Mouse (Mus musculus) lung, adult 2 months (tissue): Measurements from ENCODE around the gene Fscn1. TPM values are rescaled to one million over a fixed set of nuclear protein-coding genes. Genes with fewer than 3 reads are reported as not detected.

Source experiments
- DNase-seq: peaks from one replicate; pipeline ENCODE4 v3.0.0; 2022
- H3K4me1 ChIP-seq: fragments of 200-500 bp; 2 replicates; pipeline ENCODE4 v1.6.1; 2011; ENCODE audit warnings: low read length; ENCODE audit not compliant: control insufficient read depth, insufficient read depth
- H3K4me3 ChIP-seq: fragments of 200-500 bp; replicated peaks from 2 replicates; pipeline ENCODE3; 2011; ENCODE audit warnings: low read depth, mild to moderate bottlenecking, control low read depth, low read length; ENCODE audit errors: extremely low read depth
- CTCF ChIP-seq: fragments of 200-500 bp; IDR thresholded peaks from 2 replicates; pipeline ENCODE4 v1.5.1; 2011; ENCODE audit warnings: mild to moderate bottlenecking, low read length, control low read depth; ENCODE audit not compliant: insufficient read depth
- POLR2A ChIP-seq: fragments of 200-500 bp; IDR thresholded peaks from 2 replicates; pipeline ENCODE4 v1.6.1; 2011; ENCODE audit warnings: low read depth, mild to moderate bottlenecking, control low read depth, low read length, borderline replicate concordance; ENCODE audit errors: extremely low read depth
- WGBS: fragments of 180-500 bp; shearing (Covaris S2); methylation state at CpG from one replicate; pipeline ENCODE4 v1.1.7; 2018; 5-methylcytosine and 5-hydroxymethylcytosine counted together
- polyA plus RNA-seq: library from polyadenylated mRNA; depleted of rRNA; stranded (reverse); fragments of >200 nt; gene quantifications from 2 replicates; pipeline ENCODE4 v1.2.3, GENCODE M21; 2012

The Fscn1 gene
- polyA plus RNA-seq, 1 experiment = 21.0 TPM

DNA sequence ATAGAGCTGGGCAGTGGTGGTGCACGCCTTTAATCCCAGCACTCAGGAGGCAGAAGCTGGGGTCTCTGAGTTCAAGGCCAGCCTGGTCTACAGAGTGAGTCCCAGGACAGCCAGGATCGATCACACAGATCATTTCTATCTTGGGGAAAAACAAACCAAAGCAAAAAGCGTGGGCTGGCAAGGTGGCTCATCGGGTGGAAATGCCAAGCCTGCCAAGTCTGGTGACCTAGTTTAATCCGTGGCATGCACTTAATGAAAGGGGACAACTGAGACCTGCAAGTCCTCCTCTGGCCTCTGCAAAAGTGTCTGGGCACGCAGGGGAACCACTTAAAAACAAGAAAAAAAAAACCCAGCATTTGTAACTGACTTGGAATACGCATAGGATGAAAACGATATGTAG lies 27.4 kb upstream of the Fscn1 start:
- Histone ChIP-seq H3K4me1 (peaks cover 8% of the 10 kb centered on the region), H3K4me3 (no peak overlapping the region)
- WGBS = 50% methylated on average over 8 of the region's 8 CpGs
- no peak for DNase-seq
- TF ChIP-seq CTCF (no peak), POLR2A (no peak)

DNA sequence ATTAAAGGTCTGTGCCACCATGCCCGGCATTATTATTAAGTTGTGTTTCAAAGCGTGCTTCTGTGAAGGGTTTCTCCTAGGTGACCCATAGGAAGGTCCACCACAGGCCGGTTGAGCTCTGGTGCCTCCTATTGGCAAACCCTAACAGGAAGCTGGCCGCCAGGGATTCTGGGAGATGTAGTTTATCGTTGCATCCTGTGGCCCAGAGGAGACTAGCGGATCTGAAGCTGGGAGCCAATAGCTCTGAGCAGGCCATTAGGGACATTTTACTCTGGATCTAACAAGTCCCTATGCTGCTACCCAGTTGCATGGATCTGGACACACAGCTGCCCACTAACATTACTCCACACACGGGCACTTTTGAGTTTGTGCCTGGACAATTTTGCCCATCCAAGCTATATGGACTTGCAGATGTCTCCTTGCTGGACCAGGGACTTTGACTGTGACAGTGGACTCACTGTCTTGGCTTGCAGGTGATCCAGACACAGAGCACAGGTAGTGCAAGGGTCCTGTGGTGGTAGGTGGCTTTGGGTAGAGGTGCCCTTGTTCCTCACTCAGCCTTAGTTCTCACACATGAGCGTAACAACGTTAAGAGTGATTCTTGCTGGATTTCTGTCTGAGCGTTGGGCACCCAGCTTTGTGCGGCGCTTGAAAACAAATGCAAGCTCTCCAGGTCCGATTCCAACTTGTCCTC lies 24.4 kb upstream of the Fscn1 start:
- TF ChIP-seq CTCF (peak; percentile 42; the same call in 1 of the 2 replicates), POLR2A (no peak)
- DNase-seq = peak; percentile 73
- H3K4me3 ChIP-seq = peak overlapping the region; percentile 21
- H3K4me1 ChIP-seq = peaks cover 4% of the 10 kb centered on the region
- 22% methylated on average over 13 of the region's 13 CpGs for WGBS

DNA sequence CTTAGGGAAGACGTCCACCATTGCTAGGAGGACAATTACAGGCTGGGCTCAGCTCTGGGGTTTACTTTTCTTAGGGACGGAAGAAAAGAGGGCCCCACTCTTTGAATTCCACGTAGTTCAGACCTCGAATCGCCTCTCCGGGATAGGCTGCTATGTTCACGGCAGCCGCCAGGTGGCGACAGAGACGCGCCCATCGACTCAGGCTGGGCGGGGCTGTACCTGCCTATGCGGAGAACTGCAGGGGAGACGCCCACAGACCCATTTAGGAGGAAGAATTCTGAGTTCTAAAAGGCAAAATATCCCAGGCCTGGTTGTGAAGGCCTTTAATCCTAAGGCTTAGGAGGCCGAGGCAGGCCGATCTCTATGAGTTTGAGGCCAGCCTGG lies 23.8 kb upstream of the Fscn1 start:
- DNase-seq = peak; percentile 88
- WGBS = 5% methylated on average over 17 of the region's 17 CpGs
- TF ChIP-seq POLR2A (no peak), CTCF (peak; percentile 80)
- Histone ChIP-seq H3K4me1 (peaks cover 4% of the 10 kb centered on the region), H3K4me3 (peak overlapping the region; percentile 21)

DNA sequence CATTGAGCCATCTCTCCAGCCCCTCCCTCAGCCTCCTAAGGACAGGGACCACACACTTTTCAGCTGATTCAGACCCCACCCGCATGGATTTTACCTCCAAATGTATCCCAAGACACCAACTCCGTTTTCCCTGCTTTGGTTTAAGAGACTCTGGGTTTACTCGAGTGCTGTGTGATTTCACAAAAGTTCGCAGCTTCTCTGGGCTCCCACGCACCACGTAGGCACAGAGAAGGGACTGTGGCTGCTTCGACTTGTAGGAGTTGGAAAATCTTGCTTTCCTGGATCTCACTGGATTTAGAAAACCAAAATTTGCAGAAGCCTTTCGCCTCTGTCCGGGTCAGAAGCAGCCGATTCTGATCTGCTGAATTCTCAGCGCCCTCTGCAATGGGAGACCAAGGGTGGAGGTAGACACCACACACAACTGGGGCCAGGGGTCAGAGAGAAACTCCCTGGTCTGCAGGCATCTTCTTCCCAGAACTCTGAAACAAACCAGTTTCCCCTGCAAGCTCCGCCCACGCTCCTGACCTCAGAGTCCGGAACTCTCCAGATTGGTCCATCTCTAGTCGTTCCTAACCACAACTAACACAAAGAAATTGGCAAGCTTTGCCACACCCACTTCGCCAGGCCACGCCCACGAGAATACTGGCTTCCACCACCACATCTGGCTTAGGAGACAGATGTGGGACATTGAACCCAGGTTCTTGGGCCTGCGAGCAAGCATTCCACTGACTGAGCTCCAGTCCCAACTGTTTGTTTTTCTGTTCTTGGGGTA lies 22.0 kb upstream of the Fscn1 start:
- 41% methylated on average over 19 of the region's 19 CpGs for WGBS
- no peak for DNase-seq
- Histone ChIP-seq H3K4me1 (peaks cover 4% of the 10 kb centered on the region), H3K4me3 (no peak overlapping the region)
- TF ChIP-seq CTCF (no peak), POLR2A (no peak)

DNA sequence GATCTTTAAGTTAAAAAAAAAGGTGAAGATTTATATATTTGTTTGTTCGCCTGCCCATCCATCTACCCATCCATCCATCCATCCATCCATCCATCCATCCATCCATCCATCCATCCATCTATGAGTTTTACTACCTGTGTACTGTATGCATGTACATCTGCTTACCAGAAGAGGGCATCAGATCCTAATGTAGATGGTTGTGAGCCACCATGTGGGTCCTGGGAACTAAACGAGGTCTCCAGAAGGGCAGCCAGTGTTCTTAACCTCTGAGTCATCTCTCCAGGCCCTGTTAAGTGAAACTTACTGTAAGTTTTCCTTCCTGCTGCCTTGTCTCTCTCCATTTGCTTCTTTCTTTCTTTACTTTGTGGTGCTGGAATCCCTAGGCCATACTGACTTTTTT lies 19.8 kb upstream of the Fscn1 start:
- peak; percentile 8; the same call in 1 of the 2 replicates for TF ChIP-seq CTCF
- TF ChIP-seq POLR2A = no peak
- H3K4me3 ChIP-seq = no peak overlapping the region
- WGBS = 62% methylated on average over 2 of the region's 2 CpGs
- peaks cover 7% of the 10 kb centered on the region for H3K4me1 ChIP-seq
- DNase-seq = no peak

DNA sequence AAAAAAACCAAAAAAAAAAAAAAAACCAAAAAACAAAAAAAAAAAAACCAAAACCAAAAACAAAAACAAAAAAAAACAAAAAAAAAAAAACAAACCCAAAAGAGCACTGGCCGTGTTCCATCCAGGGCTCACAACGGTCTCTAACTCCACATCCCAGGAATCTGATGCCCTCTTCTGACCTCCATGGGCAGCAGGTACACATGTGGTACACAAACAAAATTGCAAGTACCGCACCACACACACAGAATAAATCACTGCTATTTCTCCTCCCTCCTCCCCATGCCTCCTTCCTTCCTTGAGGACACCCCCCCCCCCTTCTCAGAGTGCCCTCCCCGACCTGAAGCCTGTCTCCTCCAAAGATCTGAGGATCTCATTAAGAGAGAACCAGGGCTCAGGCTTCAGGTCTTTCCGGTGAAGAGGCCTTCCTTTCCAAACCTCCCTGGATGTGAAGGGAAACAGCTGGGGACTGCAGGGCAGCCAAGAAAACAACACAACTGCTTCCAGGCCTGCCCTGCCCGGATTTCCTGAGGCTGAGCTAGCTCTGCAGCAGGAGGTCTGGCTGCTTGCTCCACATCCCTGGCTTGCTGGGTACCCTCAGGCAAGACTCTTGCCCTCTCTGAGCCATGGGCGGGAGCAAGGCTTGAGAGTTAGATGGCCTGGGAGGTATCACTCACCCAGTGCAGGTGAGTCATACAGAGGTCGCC lies 15.0 kb upstream of the Fscn1 start:
- DNase-seq = no peak
- 47% methylated on average over 8 of the region's 8 CpGs for WGBS
- TF ChIP-seq POLR2A (no peak), CTCF (no peak)

DNA sequence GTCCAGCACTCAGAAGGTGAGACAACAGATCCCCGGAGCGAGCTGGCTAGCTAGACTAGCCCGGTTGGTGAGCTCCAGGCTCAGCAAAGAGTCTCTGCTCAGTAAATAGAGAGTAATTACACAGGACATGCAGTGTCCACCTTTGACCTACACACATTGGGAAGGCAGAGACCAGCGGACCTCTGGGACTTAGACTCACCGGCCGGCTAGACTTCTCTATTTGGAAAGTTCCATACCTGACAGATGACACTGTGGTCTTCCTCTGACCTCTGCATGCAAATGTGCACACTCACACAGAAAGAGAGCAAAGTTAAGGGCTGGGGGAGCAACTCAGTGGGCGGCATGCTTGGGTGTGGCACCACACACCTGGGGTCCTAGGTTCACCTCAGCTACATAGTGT lies 12.7 kb upstream of the Fscn1 start:
- no peak for DNase-seq
- Histone ChIP-seq H3K4me1 (peaks cover 3% of the 10 kb centered on the region; the same call in 1 of the 2 replicates), H3K4me3 (no peak overlapping the region)
- no peak for TF ChIP-seq CTCF
- WGBS = 77% methylated on average over 7 of the region's 7 CpGs

More for the DNA sequence above, 15.0 kb upstream of the Fscn1 start:
- H3K4me3 ChIP-seq = no peak overlapping the region
- H3K4me1 ChIP-seq = peaks cover 3% of the 10 kb centered on the region; the same call in 1 of the 2 replicates

DNA sequence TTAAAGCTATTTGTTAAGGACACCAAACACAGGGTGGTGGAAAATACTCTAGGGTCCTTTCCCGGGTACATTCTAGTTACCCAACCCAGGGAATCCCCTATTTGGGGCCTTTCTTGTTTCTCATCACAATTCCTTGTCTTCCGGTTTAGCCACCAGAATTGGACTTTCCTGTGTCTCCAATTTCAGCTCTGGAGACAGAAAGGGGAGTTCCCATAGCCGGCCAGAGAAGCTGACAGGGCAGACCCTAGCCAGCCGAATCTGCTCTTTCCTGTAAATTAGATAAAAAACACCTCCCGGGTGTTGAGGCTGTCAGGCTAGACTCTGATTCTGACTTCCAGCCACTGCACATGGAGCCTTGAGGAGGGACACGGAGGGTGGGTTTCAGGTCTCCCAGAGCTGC lies 10.6 kb upstream of the Fscn1 start:
- TF ChIP-seq CTCF (no peak), POLR2A (no peak)
- H3K4me3 ChIP-seq = no peak overlapping the region
- peaks cover 3% of the 10 kb centered on the region; the same call in 1 of the 2 replicates for H3K4me1 ChIP-seq
- WGBS = 51% methylated on average over 6 of the region's 6 CpGs
- no peak for DNase-seq

DNA sequence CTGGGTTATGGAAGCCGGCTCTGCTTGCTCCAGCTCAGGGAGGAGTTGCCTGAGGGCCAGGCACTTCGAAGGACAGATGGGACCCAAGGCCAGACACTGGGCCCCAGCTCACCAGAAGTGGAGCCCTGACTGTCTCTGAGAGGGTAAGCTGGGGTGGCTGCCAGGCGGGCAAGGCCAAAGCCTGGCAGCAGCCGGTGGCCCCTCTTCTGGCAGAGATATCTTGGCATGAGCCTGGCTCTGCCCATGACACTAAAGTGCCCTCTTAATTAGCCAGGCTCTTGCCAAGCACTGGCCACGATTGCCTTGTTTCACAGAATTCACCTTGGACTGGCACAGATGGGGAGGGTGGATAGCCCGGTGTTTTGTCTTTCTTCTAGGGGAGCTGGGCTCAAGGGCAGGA lies 9.7 kb upstream of the Fscn1 start:
- Histone ChIP-seq H3K4me3 (no peak overlapping the region), H3K4me1 (peaks cover 1% of the 10 kb centered on the region; the same call in 1 of the 2 replicates)
- WGBS = 77% methylated on average over 6 of the region's 6 CpGs
- no peak for DNase-seq
- TF ChIP-seq POLR2A (no peak), CTCF (no peak)
